Mouse (Mus musculus) limb, embryonic 10.5 days (tissue): ENCODE results near the gene Prdm10. TPM values are rescaled to one million over a fixed set of nuclear protein-coding genes. Genes with fewer than 3 reads are reported as not detected.

Experiments used
- DNase-seq: peaks from one replicate; pipeline ENCODE4 v3.0.0-alpha.2; 2017; ENCODE audit warnings: low spot score
- H3K27ac ChIP-seq: fragments of 300-500 bp; sonication (generic); 2 replicates; pipeline ENCODE4 v1.5.1; 2016; ENCODE audit warnings: mild to moderate bottlenecking
- H3K27me3 ChIP-seq: fragments of 300-500 bp; sonication (generic); 2 replicates; pipeline ENCODE4 v1.6.1; 2016; ENCODE audit warnings: low read depth, mild to moderate bottlenecking; ENCODE audit not compliant: poor library complexity, severe bottlenecking
- H3K36me3 ChIP-seq: fragments of 300-500 bp; sonication (generic); 2 replicates; pipeline ENCODE4 v1.6.1; 2016; ENCODE audit warnings: mild to moderate bottlenecking, moderate library complexity
- H3K4me1 ChIP-seq: fragments of 300-500 bp; sonication (generic); 2 replicates; pipeline ENCODE4 v1.6.1; 2016
- H3K4me3 ChIP-seq: fragments of 300-500 bp; sonication (generic); 2 replicates; pipeline ENCODE4 v1.5.1; 2016; ENCODE audit warnings: mild to moderate bottlenecking, moderate library complexity
- H3K9me3 ChIP-seq: fragments of 300-500 bp; sonication (generic); replicated peaks from 2 replicates; pipeline ENCODE4 v1.6.1; 2016; ENCODE audit warnings: mild to moderate bottlenecking
- WGBS: fragments of 180-500 bp; shearing (Covaris S2); methylation state at CpG from one replicate; pipeline ENCODE4 v1.1.7; 2016; 5-methylcytosine and 5-hydroxymethylcytosine counted together
- polyA plus RNA-seq: library from polyadenylated mRNA; unstranded; fragments of >200 nt; fragmentation: Nextera tagmentation; extraction: Ambion mirVana; gene quantifications from 2 replicates; pipeline ENCODE4 v1.2.1, GENCODE M21; 2016

The Prdm10 gene
- polyA plus RNA-seq, 1 experiment from 2014 or later: 7.3 TPM

- 65% methylated on average over 4 of the region's 4 CpGs for WGBS
- Histone ChIP-seq H3K27ac (no peak overlapping the region), H3K9me3 (no peaks in the 10 kb centered on the region), H3K4me3 (no peak overlapping the region), H3K36me3 (no peaks in the 10 kb centered on the region), H3K4me1 (no peaks in the 10 kb centered on the region), H3K27me3 (no peaks in the 10 kb centered on the region)
- DNase-seq: no peak
Observed at GRCm38 (mm10) chr9:31272160-31272559, 8.2 kb upstream of the Prdm10 start.

- H3K27me3 ChIP-seq: no peaks in the 10 kb centered on the region
- H3K27ac ChIP-seq: peak overlapping the region; percentile 100
- 87% methylated on average over 7 of the region's 7 CpGs for WGBS
Observed at GRCm38 (mm10) chr9:31278651-31279050, 1.7 kb upstream of the Prdm10 start.

GRCm38 (mm10) chr9:31279306-31279705 lies 1.0 kb upstream of the Prdm10 start:
- no peaks in the 10 kb centered on the region for H3K9me3 ChIP-seq
- peak overlapping the region; percentile 91 for H3K4me3 ChIP-seq
- DNase-seq: no peak
- peaks cover 25% of the 10 kb centered on the region for H3K4me1 ChIP-seq
- no peaks in the 10 kb centered on the region for H3K27me3 ChIP-seq
- H3K27ac ChIP-seq: peak overlapping the region; percentile 100
- 63% methylated on average over 2 of the region's 2 CpGs for WGBS
- no peaks in the 10 kb centered on the region for H3K36me3 ChIP-seq

More at GRCm38 (mm10) chr9:31278651-31279050, 1.7 kb upstream of the Prdm10 start:
- no peak overlapping the region for H3K4me3 ChIP-seq
- DNase-seq: no peak
- no peaks in the 10 kb centered on the region for H3K36me3 ChIP-seq
- no peaks in the 10 kb centered on the region for H3K9me3 ChIP-seq
- peaks cover 20% of the 10 kb centered on the region for H3K4me1 ChIP-seq

GRCm38 (mm10) chr9:31279885-31280365 lies 413 bp upstream of the Prdm10 start:
- under 1% methylated on average over 25 of the region's 25 CpGs for WGBS
- Histone ChIP-seq H3K4me1 (peaks cover 25% of the 10 kb centered on the region), H3K27me3 (no peaks in the 10 kb centered on the region), H3K4me3 (peak overlapping the region; percentile 91), H3K36me3 (no peaks in the 10 kb centered on the region), H3K27ac (peak overlapping the region; percentile 100), H3K9me3 (no peaks in the 10 kb centered on the region)
- DNase-seq: peak; percentile 87

GRCm38 (mm10) chr9:31281011-31281662 lies 799 bp downstream of the Prdm10 start:
- WGBS: under 1% methylated on average over 63 of the region's 63 CpGs
- peak overlapping the region; percentile 100 for H3K27ac ChIP-seq
- peaks cover 25% of the 10 kb centered on the region for H3K4me1 ChIP-seq
- peak; percentile 86 for DNase-seq
- H3K4me3 ChIP-seq: peak overlapping the region; percentile 91
- H3K9me3 ChIP-seq: no peaks in the 10 kb centered on the region
- H3K36me3 ChIP-seq: peaks cover 5% of the 10 kb centered on the region
- H3K27me3 ChIP-seq: no peaks in the 10 kb centered on the region

- Histone ChIP-seq H3K27ac (peak overlapping the region; percentile 100), H3K4me3 (peak overlapping the region; percentile 91), H3K27me3 (no peaks in the 10 kb centered on the region), H3K9me3 (no peaks in the 10 kb centered on the region), H3K4me1 (peaks cover 25% of the 10 kb centered on the region), H3K36me3 (peaks cover 6% of the 10 kb centered on the region)
- 8% methylated on average over 11 of the region's 11 CpGs for WGBS
- DNase-seq: peak; percentile 60
Observed at GRCm38 (mm10) chr9:31281663-31282015, 1.3 kb downstream of the Prdm10 start.

GRCm38 (mm10) chr9:31282536-31282935 lies 2.2 kb downstream of the Prdm10 start:
- H3K4me3 ChIP-seq: peak overlapping the region; percentile 91
- peaks cover 25% of the 10 kb centered on the region for H3K4me1 ChIP-seq
- H3K27me3 ChIP-seq: no peaks in the 10 kb centered on the region
- H3K36me3 ChIP-seq: peaks cover 10% of the 10 kb centered on the region
- 48% methylated on average over 4 of the region's 4 CpGs for WGBS
- no peak for DNase-seq
- H3K9me3 ChIP-seq: no peaks in the 10 kb centered on the region
- H3K27ac ChIP-seq: 0 out of 2 replicates have a peak overlapping the region, but pooled peaks have one; percentile 100

- WGBS: 90% methylated on average over 4 of the region's 4 CpGs
Observed at GRCm38 (mm10) chr9:31283044-31283443, 2.7 kb downstream of the Prdm10 start.

GRCm38 (mm10) chr9:31283911-31284310 lies 3.6 kb downstream of the Prdm10 start:
- Histone ChIP-seq H3K9me3 (no peaks in the 10 kb centered on the region), H3K4me3 (no peak overlapping the region), H3K4me1 (peaks cover 24% of the 10 kb centered on the region), H3K27ac (no peak overlapping the region), H3K36me3 (peaks cover 10% of the 10 kb centered on the region), H3K27me3 (no peaks in the 10 kb centered on the region)
- 86% methylated on average over 3 of the region's 3 CpGs for WGBS
- DNase-seq: no peak

More at GRCm38 (mm10) chr9:31283044-31283443, 2.7 kb downstream of the Prdm10 start:
- no peak for DNase-seq
- Histone ChIP-seq H3K27me3 (no peaks in the 10 kb centered on the region), H3K4me1 (peaks cover 25% of the 10 kb centered on the region), H3K4me3 (no peak overlapping the region), H3K36me3 (peaks cover 10% of the 10 kb centered on the region), H3K9me3 (no peaks in the 10 kb centered on the region), H3K27ac (no peak overlapping the region)

- peaks cover 10% of the 10 kb centered on the region for H3K36me3 ChIP-seq
- H3K4me3 ChIP-seq: no peak overlapping the region
- peaks cover 13% of the 10 kb centered on the region for H3K4me1 ChIP-seq
- no peak overlapping the region for H3K27ac ChIP-seq
- no peaks in the 10 kb centered on the region for H3K27me3 ChIP-seq
- no peak for DNase-seq
- 79% methylated on average over 14 of the region's 14 CpGs for WGBS
- H3K9me3 ChIP-seq: no peaks in the 10 kb centered on the region
Observed at GRCm38 (mm10) chr9:31290201-31290862, 10.0 kb downstream of the Prdm10 start.

GRCm38 (mm10) chr9:31291978-31292377 lies 11.6 kb downstream of the Prdm10 start:
- no peak overlapping the region for H3K4me3 ChIP-seq
- no peaks in the 10 kb centered on the region for H3K9me3 ChIP-seq
- H3K4me1 ChIP-seq: peaks cover 13% of the 10 kb centered on the region
- WGBS: 67% methylated on average over 4 of the region's 4 CpGs
- H3K36me3 ChIP-seq: peaks cover 4% of the 10 kb centered on the region; the same call in 1 of the 2 replicates
- no peak for DNase-seq
- no peak overlapping the region for H3K27ac ChIP-seq
- no peaks in the 10 kb centered on the region for H3K27me3 ChIP-seq

GRCm38 (mm10) chr9:31293208-31293607 lies 12.9 kb downstream of the Prdm10 start:
- H3K4me1 ChIP-seq: peaks cover 13% of the 10 kb centered on the region

GRCm38 (mm10) chr9:31295311-31295710 lies 15.0 kb downstream of the Prdm10 start:
- WGBS: 85% methylated on average over 2 of the region's 2 CpGs
- Histone ChIP-seq H3K36me3 (no peaks in the 10 kb centered on the region), H3K27ac (no peak overlapping the region), H3K4me3 (no peak overlapping the region), H3K27me3 (no peaks in the 10 kb centered on the region), H3K4me1 (peaks cover 13% of the 10 kb centered on the region), H3K9me3 (no peaks in the 10 kb centered on the region)
- no peak for DNase-seq

More at GRCm38 (mm10) chr9:31293208-31293607, 12.9 kb downstream of the Prdm10 start:
- WGBS: 67% methylated on average over 2 of the region's 2 CpGs
- Histone ChIP-seq H3K4me3 (no peak overlapping the region), H3K9me3 (no peaks in the 10 kb centered on the region), H3K27ac (no peak overlapping the region), H3K36me3 (no peaks in the 10 kb centered on the region), H3K27me3 (no peaks in the 10 kb centered on the region)
- DNase-seq: no peak
